Mouse (Mus musculus) cortical plate, adult 2 months (tissue): ENCODE measurements around the gene Gm960. TPM values are rescaled to one million over a fixed set of nuclear protein-coding genes. Genes with fewer than 3 reads are reported as not detected.
"Not testable (repeated sequence)": the region's sequence is repeated elsewhere in the genome, so short reads cannot be mapped to it uniquely, and the experiment has no call there.

Experiments used
- H3K27ac ChIP-seq: fragments of 200-500 bp; 2 replicates; pipeline ENCODE4 v1.5.1; 2012; ENCODE audit warnings: low read length, control low read depth, inconsistent platforms; ENCODE audit not compliant: insufficient read depth
- H3K4me1 ChIP-seq: fragments of 200-500 bp; 2 replicates; pipeline ENCODE4 v1.6.1; 2011; ENCODE audit warnings: low read length; ENCODE audit not compliant: control insufficient read depth, insufficient read depth
- H3K4me3 ChIP-seq: fragments of 200-500 bp; 2 replicates; pipeline ENCODE4 v1.5.1; 2011; ENCODE audit warnings: mild to moderate bottlenecking, low read length, control low read depth; ENCODE audit not compliant: insufficient read depth
- CTCF ChIP-seq: fragments of 200-500 bp; IDR thresholded peaks from 2 replicates; pipeline ENCODE4 v1.5.1; 2011; ENCODE audit warnings: mild to moderate bottlenecking, control low read depth, low read length; ENCODE audit not compliant: insufficient read depth; ENCODE audit errors: extremely low read depth
- POLR2A ChIP-seq: fragments of 200-500 bp; IDR thresholded peaks from 2 replicates; pipeline ENCODE4 v1.6.1; 2011; ENCODE audit warnings: mild to moderate bottlenecking, low read length, control low read depth; ENCODE audit not compliant: insufficient read depth; ENCODE audit errors: extremely low read depth
- polyA plus RNA-seq: library from polyadenylated mRNA; depleted of rRNA; stranded (reverse); fragments of >200 nt; gene quantifications from 2 replicates; pipeline ENCODE4 v1.2.3, GENCODE M21; 2012

The Gm960 gene
- polyA plus RNA-seq, 1 experiment: 3.3 TPM

DNA sequence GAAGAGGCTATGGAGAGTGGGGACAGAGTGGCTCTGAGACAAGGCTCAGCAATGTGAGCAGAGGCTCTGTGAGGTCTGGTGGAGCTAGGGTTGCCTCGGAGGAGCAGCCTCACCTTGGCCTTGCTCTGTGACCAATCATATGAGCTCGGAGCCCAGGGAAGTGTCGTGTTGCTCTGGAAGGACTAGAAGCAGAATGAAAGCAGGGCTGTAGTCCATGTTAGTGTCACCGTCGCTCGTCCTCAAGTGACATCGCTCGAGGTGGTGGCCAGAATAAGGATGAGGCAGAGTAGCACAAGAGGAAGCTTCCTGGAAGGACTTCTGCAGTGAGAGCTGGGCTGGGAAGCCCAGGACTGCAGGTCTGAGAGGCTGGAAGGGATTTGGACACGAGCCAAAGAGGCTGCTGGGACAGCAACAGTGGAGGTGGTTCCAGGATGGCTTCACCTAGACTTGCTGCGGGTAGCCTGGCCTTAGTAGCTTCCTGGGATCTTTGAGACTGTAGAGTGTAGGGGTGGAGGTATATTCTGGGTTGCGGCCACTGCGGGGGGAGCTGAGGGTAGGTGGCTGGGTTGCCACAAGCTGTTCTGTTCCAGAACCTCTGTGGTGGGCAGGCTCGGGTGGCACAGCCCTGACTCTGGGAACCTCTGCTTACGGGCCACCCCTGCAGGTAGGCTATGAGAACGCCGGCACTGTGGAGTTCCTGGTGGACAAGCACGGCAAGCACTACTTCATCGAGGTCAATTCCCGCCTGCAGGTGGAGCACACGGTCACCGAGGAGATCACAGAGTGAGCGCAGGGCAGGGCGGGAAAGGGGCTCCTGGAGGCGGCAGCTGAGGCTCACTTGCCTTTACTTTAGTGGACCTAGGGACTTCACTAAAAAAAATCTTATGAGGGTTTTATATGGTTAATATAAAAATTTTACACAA lies 94.4 kb downstream of the Gm960 start:
- no peaks in the 10 kb centered on the region for H3K4me1 ChIP-seq
- no peak overlapping the region for H3K4me3 ChIP-seq
- H3K27ac ChIP-seq: no peak overlapping the region
- no peak for TF ChIP-seq CTCF
- TF ChIP-seq POLR2A: no peak

DNA sequence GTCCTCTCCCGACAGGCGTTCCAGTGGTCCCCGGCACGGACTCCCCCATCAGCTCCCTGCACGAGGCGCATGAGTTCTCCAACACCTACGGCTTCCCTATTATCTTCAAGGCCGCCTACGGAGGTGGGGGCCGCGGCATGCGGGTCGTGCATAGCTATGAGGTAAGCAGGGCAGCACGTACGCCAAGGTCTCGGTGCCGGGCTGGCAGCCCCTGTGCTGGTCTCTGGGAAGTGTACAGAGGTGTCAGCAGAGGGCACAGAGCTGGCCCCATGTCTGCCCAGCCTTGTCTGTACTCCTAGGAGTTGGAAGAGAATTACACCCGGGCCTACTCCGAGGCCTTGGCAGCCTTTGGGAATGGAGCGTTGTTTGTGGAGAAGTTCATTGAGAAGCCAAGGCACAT lies 96.0 kb downstream of the Gm960 start:
- H3K27ac ChIP-seq: no peak overlapping the region
- no peaks in the 10 kb centered on the region for H3K4me1 ChIP-seq
- TF ChIP-seq POLR2A (no peak), CTCF (no peak)
- no peak overlapping the region for H3K4me3 ChIP-seq

DNA sequence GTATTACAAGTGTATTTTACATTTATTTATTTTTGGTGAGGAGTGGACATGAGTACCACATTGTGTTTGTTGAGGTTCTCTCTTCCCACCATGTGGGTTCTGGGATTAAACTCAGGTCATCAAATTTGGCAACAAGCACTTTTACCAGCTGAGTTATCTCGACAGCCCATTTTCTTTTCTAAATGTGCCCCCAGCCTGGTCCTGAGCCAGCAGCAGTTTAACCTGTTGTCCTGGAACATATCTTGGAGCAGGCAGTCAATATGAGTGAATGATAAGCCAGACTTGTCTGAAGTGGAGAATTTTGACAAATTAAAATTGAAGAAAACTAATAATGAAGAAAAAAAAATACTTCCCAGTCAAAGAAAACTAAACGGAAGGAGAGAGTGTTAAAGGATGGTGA lies 102.4 kb downstream of the Gm960 start:
- Histone ChIP-seq H3K27ac (no peak overlapping the region), H3K4me3 (no peak overlapping the region), H3K4me1 (no peaks in the 10 kb centered on the region)
- no peak for TF ChIP-seq CTCF

DNA sequence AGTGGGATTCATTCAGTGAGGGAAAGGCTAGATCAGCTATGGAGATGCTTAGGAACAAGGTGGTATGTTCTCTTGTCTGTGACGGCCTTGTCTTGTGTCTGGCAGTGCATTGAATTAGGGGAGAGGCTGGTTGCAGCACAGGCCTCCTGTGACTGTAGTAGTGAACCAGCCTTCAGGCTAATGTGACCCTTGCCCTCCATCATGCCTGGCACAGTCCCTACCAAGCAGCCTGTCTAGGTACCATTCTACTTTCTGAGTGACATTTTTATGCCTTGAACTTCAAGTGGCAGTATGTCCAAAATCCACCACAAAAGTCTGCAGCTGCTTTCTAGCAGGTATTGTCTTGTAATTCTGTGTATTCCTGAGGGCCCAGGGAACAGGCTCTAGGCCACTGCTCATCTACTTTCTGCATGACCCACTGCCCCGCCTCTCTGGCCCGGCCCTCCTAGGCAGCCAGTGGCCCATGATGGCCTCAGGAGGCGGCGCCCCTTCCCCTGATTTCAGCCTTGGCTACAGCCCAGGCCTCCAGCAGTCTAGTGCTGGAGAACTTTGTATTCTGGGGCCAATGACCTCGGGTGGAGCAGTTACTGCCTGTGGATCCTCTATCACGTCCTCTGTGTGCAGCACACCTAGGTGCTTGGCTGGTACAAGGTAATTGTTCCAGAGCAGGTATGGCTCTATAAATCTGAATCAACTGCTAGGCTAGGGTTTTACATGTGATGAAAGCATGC lies 104.5 kb downstream of the Gm960 start:
- no peak overlapping the region for H3K27ac ChIP-seq
- no peak for TF ChIP-seq CTCF
- TF ChIP-seq POLR2A: no peak
- H3K4me1 ChIP-seq: no peaks in the 10 kb centered on the region
- no peak overlapping the region for H3K4me3 ChIP-seq

DNA sequence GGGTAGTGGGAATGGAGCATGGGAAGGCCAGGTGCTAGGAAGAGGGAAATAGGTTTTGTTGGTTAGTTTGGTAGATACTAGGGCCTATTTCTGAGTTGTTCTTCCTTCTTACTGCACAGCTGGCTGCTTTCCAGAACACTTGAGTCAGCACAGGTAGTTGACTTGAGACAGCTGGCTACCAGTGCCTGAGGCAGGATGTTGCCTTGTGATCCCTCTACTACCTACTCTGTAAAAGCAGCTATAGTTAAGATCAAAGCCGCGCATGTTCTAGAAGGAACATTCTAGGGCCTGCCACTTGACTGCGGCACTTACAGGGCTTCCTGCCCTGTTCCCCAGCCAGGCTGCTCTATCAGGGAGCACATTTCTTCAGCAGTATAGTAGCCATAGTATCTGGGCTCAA lies 108.4 kb downstream of the Gm960 start:
- Histone ChIP-seq H3K4me3 (no peak overlapping the region), H3K27ac (no peak overlapping the region), H3K4me1 (no peaks in the 10 kb centered on the region; the same call in 1 of the 2 replicates)
- no peak for TF ChIP-seq CTCF
- TF ChIP-seq POLR2A: no peak

DNA sequence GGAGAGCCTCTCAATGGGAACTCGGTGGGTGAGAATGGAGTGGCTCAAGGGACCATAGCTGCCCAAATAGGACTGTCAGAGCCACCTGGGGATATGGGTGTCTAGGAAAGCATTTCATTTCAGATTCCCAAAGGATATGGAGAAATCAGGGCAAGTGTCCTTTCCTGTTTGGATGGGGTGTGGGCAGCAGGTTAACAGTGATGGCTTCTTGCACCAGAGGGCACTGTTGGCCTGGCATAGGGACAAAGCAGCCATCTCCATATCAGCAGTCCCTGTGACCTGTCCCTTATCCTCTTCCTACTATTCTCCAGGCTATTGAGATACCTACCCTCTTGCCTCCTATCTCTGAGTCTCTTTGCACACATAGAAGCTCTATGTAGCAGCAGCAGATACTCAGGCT lies 109.4 kb downstream of the Gm960 start:
- H3K4me1 ChIP-seq: peaks cover under 1% of the 10 kb centered on the region; the same call in 1 of the 2 replicates
- no peak overlapping the region for H3K27ac ChIP-seq
- H3K4me3 ChIP-seq: no peak overlapping the region
- 0 out of 2 replicates have a peak, but pooled peaks have one; percentile 14 for TF ChIP-seq CTCF
- no peak for TF ChIP-seq POLR2A

DNA sequence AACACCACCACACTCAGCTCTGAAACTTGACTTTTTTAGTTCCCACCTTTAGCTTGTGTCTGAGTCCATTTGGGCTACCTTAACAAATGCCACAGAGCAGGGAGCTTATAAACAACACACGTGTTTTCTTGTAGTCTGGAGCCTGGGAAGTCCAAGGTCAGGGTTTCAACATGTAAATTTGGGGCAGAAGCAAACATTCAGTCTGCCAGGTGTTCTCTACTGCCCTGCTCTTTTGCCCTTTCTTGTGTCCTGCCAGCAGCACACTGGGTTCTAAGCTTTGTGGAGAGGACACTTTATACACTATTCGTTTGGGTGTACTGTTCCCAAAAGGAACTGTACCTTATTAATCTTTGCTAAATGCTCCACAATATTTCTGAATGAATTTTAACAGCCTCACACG lies 110.0 kb downstream of the Gm960 start:
- peaks cover 5% of the 10 kb centered on the region; the same call in 1 of the 2 replicates for H3K4me1 ChIP-seq
- no peak for TF ChIP-seq CTCF
- no peak for TF ChIP-seq POLR2A
- H3K4me3 ChIP-seq: no peak overlapping the region
- H3K27ac ChIP-seq: no peak overlapping the region

DNA sequence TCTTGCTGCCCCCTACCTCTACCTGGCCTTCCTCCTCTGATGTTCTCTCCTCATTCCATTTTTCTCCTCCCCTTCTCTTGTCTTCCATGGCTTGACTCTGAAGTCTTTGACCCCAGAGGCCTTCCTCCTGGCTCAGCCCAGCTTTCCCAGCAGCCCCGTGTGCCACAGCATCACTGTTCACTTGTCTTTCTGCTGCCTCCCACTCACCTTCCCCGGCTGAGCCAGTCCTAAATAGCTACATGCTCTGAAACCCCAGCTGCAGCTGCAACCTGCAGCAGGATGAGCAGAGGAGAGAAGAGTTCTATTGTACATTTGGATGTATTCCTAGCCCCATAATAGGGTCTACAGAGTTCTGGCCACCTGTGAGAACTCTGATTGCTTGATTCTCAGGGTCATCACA lies 111.0 kb downstream of the Gm960 start:
- Histone ChIP-seq H3K27ac (no peak overlapping the region), H3K4me1 (peaks cover 5% of the 10 kb centered on the region; the same call in 1 of the 2 replicates), H3K4me3 (no peak overlapping the region)
- TF ChIP-seq POLR2A (no peak), CTCF (no peak)

DNA sequence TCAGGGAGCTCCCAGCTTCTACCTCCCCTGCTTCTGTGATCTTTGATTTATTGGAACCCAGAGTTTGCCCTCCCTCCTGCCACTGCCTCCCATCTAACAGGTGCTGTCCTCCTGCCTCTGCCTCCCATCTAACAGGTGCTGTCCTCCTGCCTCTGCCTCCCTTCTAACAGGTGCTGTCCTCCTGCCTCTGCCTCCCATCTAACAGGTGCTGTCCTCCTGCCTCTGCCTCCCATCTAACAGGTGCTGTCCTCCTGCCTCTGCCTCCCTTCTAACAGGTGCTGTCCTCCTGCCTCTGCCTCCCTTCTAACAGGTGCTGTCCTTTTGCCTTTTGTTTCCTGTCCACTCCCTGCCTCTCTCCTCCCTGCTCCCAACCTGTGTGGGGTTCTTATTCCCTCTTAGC lies 111.7 kb downstream of the Gm960 start:
- not testable (repeated sequence) for H3K4me1 ChIP-seq, H3K27ac ChIP-seq, H3K4me3 ChIP-seq

DNA sequence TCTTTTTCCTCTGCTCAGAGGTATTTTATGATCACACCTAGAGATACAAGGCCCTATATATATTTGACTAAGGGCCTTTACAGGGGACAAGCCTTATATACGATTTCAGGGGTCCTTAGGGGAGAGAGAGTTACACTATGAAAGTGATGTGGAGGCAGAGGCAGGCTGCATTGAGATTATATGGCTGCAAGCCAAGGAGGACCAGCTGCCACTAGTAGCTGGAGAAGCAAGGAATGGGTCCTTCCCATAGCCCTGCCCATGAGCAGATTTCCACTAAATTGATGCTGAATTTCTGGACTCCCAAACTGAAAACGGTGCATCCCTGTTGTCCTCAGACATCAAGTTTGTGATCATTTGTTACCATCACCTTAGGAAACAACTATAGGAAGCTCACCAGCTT lies 114.6 kb downstream of the Gm960 start:
- peaks cover 5% of the 10 kb centered on the region; the same call in 1 of the 2 replicates for H3K4me1 ChIP-seq
- H3K4me3 ChIP-seq: no peak overlapping the region
- no peak overlapping the region for H3K27ac ChIP-seq
- no peak for TF ChIP-seq CTCF
- no peak for TF ChIP-seq POLR2A
